Mouse (Mus musculus): ENCODE measurements at regions not wholly inside any gene's neighbourhood (a gene's known extent, or its start where the extent isn't known, plus 50 kb on each side); places are given as distances from the start of the nearest gene placed in this dataset.

DNA sequence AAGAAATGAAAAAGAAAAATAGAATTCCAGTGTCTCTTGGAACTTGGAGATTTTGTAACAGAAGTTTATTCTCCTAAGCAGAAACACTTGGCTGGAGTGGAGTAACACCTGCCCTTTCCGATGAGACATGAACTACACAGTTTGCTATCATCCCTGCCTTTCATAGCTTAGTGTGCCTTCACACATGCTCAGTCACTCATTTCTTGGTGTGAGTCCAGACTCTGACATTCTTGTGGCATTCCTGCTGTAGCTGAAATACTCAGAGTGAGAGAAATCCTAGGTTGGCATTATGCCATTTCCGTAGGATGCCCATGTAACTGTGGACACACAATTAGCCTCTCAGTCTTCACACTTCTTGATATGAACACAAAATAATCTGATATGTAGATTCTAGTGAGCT is 318.2 kb downstream of the Gsdmc2 start:
- no peak for ATAC-seq (ENCODE audit: low read depth)
- no peak overlapping the region for H3K4me3 ChIP-seq (ENCODE audit: low read length)
- WGBS = 41% methylated on average over 2 of the region's 2 CpGs
- H3K27me3 ChIP-seq (ENCODE audit: control insufficient read depth, insufficient read depth, low read depth, low read length) = no peaks in the 10 kb centered on the region
- H3K9ac ChIP-seq (ENCODE audit: low read length) = no peak overlapping the region
- no peak overlapping the region for H3K4me2 ChIP-seq (ENCODE audit: low read depth, low read length)
- H3K9me3 ChIP-seq (ENCODE audit: control insufficient read depth, low read length) = no peaks in the 10 kb centered on the region
- no peak overlapping the region for H3K27ac ChIP-seq (ENCODE audit: low read length)
- no peaks in the 10 kb centered on the region for H3K36me3 ChIP-seq (ENCODE audit: control insufficient read depth, insufficient read depth, low read length)
- H3K4me1 ChIP-seq (replicated peaks; ENCODE audit: control insufficient read depth, insufficient read depth, low read length) = no peaks in the 10 kb centered on the region

DNA sequence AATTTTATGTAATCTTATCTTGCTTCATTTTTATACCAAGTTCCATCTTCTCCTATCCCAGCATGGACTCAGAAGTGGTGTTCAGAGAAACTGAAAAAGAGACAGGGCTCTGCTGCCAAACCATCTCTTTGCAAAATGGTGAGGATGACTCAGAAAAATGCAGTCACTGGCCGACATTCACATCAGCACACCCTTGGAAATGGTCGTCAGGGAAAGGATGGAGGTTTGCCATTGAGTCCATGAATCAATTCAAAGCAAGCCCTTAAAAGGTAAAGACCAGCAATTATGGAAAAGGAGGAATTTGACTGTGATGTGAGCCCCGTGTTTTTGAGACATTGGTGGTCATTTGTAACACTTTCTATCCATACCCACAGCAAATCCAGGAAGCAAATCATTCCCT is 327.7 kb downstream of the Gsdmc2 start:
- 42% methylated on average over 3 of the region's 3 CpGs for WGBS

DNA sequence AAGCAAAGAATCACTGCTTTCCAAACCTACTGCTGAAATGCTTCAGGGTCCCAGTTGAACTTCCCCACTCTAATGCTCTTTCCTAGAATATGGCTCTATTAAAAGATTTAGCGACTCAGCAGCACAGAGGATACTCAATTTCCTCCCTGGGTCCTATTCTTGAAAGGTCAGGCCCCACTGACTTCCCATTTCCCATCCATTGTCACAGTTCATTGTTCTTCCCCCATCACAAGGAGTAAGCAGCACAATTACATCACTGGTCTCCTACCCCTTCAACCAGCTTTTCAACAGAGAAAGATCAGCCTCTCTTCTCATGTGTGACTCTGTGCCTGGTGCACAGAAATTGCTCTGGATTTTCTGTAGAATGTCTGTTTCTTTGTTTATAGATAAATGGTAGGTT is 344.5 kb downstream of the Gsdmc2 start:
- WGBS = 84% methylated on average over 1 of the region's 1 CpGs
- Histone ChIP-seq H3K4me2 (ENCODE audit: low read depth, low read length) (no peak overlapping the region), H3K4me1 (replicated peaks; ENCODE audit: control insufficient read depth, insufficient read depth, low read length) (no peaks in the 10 kb centered on the region), H3K36me3 (ENCODE audit: control insufficient read depth, insufficient read depth, low read length) (no peaks in the 10 kb centered on the region), H3K9ac (ENCODE audit: low read length) (no peak overlapping the region), H3K27ac (ENCODE audit: low read length) (no peak overlapping the region), H3K4me3 (ENCODE audit: low read length) (no peak overlapping the region), H3K27me3 (ENCODE audit: control insufficient read depth, insufficient read depth, low read depth, low read length) (no peaks in the 10 kb centered on the region), H3K9me3 (ENCODE audit: control insufficient read depth, low read length) (no peaks in the 10 kb centered on the region)
- ATAC-seq (ENCODE audit: low read depth) = no peak

More for the DNA sequence above, 327.7 kb downstream of the Gsdmc2 start:
- H3K36me3 ChIP-seq (ENCODE audit: control insufficient read depth, insufficient read depth, low read length) = no peaks in the 10 kb centered on the region
- no peak overlapping the region for H3K9ac ChIP-seq (ENCODE audit: low read length)
- H3K4me1 ChIP-seq (replicated peaks; ENCODE audit: control insufficient read depth, insufficient read depth, low read length) = no peaks in the 10 kb centered on the region
- no peak overlapping the region for H3K27ac ChIP-seq (ENCODE audit: low read length)
- ATAC-seq (ENCODE audit: low read depth) = no peak
- H3K4me2 ChIP-seq (ENCODE audit: low read depth, low read length) = no peak overlapping the region
- no peaks in the 10 kb centered on the region for H3K27me3 ChIP-seq (ENCODE audit: control insufficient read depth, insufficient read depth, low read depth, low read length)
- H3K4me3 ChIP-seq (ENCODE audit: low read length) = no peak overlapping the region
- no peaks in the 10 kb centered on the region for H3K9me3 ChIP-seq (ENCODE audit: control insufficient read depth, low read length)

DNA sequence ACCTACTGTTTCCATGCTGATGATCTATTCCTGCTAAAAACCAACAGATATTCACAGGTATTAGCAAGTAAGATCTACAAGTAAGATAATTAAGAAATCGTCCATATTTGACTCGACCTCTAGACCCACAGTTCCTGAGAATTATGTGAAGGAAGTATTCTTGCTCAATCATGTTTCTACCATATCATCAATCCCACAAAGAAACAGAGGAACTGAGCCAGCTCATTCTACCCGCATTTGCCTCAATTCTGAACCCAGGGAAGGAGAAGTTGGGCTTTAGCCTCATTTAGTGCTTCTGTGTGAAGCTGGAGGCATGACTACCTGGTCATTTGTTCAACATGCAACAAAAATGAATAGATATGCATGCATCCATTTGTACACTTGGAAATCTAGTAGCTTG is 346.5 kb downstream of the Gsdmc2 start:
- WGBS = 78% methylated on average over 3 of the region's 3 CpGs
- H3K4me3 ChIP-seq (ENCODE audit: low read length) = no peak overlapping the region
- no peak for ATAC-seq (ENCODE audit: low read depth)

GRCm38 (mm10) chr15:63497207-63497606 is 347.8 kb downstream of the Gsdmc2 start:
- no peak for ATAC-seq (ENCODE audit: low read depth)
- 85% methylated on average over 3 of the region's 3 CpGs for WGBS

More for the DNA sequence above, 346.5 kb downstream of the Gsdmc2 start:
- H3K4me2 ChIP-seq (ENCODE audit: low read depth, low read length) = no peak overlapping the region
- H3K36me3 ChIP-seq (ENCODE audit: control insufficient read depth, insufficient read depth, low read length) = no peaks in the 10 kb centered on the region
- no peaks in the 10 kb centered on the region for H3K27me3 ChIP-seq (ENCODE audit: control insufficient read depth, insufficient read depth, low read depth, low read length)
- no peaks in the 10 kb centered on the region for H3K4me1 ChIP-seq (replicated peaks; ENCODE audit: control insufficient read depth, insufficient read depth, low read length)
- H3K9ac ChIP-seq (ENCODE audit: low read length) = no peak overlapping the region
- no peaks in the 10 kb centered on the region for H3K9me3 ChIP-seq (ENCODE audit: control insufficient read depth, low read length)
- H3K27ac ChIP-seq (ENCODE audit: low read length) = no peak overlapping the region

DNA sequence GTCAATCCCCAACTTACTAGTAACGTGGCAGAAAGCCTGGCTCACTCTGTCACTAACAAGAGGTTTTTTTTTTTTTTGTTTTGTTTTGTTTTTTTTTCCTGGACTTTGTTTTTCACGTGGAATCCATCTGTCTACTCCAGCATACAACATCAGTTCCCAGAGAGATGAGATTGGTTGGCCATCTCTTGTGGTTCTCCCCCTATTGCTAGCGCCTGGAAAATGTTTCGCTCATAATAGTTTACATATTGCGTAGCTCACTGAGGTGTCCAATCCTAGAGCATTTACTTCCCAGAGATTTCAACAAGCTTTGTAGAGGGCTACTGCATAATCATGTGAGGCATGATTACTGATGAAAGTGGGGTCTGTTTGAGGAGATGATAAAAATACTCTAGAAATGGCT is 360.1 kb downstream of the Gsdmc2 start:
- Histone ChIP-seq H3K9me3 (ENCODE audit: control insufficient read depth, low read length) (no peaks in the 10 kb centered on the region), H3K4me1 (replicated peaks; ENCODE audit: control insufficient read depth, insufficient read depth, low read length) (peaks cover 8% of the 10 kb centered on the region), H3K27ac (ENCODE audit: low read length) (peak overlapping the region; percentile 55; the same call in 1 of the 2 replicates), H3K9ac (ENCODE audit: low read length) (no peak overlapping the region), H3K36me3 (ENCODE audit: control insufficient read depth, insufficient read depth, low read length) (no peaks in the 10 kb centered on the region), H3K27me3 (ENCODE audit: control insufficient read depth, insufficient read depth, low read depth, low read length) (no peaks in the 10 kb centered on the region), H3K4me2 (ENCODE audit: low read depth, low read length) (no peak overlapping the region), H3K4me3 (ENCODE audit: low read length) (no peak overlapping the region)
- WGBS = 40% methylated on average over 5 of the region's 5 CpGs
- ATAC-seq (ENCODE audit: low read depth) = peak; percentile 64; the same call in 1 of the 2 replicates

More at GRCm38 (mm10) chr15:63497207-63497606, 347.8 kb downstream of the Gsdmc2 start:
- H3K27me3 ChIP-seq (ENCODE audit: control insufficient read depth, insufficient read depth, low read depth, low read length) = no peaks in the 10 kb centered on the region
- no peak overlapping the region for H3K9ac ChIP-seq (ENCODE audit: low read length)
- H3K4me2 ChIP-seq (ENCODE audit: low read depth, low read length) = no peak overlapping the region
- H3K4me1 ChIP-seq (replicated peaks; ENCODE audit: control insufficient read depth, insufficient read depth, low read length) = no peaks in the 10 kb centered on the region
- H3K36me3 ChIP-seq (ENCODE audit: control insufficient read depth, insufficient read depth, low read length) = no peaks in the 10 kb centered on the region
- H3K4me3 ChIP-seq (ENCODE audit: low read length) = no peak overlapping the region
- H3K27ac ChIP-seq (ENCODE audit: low read length) = no peak overlapping the region
- no peaks in the 10 kb centered on the region for H3K9me3 ChIP-seq (ENCODE audit: control insufficient read depth, low read length)

DNA sequence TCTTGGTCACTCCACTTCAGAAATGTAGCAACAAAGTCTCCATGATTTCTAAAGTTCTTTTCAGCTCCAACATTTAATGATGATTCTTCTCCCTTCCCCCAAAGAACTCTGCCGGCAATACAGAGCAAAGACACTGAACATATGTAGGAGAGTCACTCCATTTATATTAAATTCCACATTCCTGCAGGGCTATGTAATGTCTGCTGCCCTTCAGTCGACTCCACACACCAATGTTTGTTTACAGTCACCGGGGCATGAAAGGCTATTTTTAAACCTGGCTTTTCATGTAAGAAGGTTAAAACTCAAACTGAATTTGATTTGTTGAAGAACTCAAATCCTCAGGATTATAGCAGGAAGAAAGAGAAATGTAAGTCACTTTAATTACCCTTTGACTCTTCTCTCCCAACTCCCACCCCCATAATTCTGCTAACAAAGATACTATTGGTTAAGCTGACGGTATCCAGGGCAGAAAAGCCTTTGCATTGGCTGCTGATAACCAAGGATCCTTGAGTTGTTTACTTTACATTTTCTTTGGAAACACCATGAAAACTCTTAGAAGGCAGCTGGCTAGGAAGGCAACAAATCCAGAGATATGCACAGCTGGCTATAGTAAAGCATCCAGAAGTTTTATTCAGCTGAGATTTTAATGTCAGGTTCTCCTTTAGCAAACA is 360.6 kb downstream of the Gsdmc2 start:
- peak overlapping the region; percentile 55; the same call in 1 of the 2 replicates for H3K27ac ChIP-seq (ENCODE audit: low read length)
- WGBS = 3% methylated on average over 4 of the region's 4 CpGs

DNA sequence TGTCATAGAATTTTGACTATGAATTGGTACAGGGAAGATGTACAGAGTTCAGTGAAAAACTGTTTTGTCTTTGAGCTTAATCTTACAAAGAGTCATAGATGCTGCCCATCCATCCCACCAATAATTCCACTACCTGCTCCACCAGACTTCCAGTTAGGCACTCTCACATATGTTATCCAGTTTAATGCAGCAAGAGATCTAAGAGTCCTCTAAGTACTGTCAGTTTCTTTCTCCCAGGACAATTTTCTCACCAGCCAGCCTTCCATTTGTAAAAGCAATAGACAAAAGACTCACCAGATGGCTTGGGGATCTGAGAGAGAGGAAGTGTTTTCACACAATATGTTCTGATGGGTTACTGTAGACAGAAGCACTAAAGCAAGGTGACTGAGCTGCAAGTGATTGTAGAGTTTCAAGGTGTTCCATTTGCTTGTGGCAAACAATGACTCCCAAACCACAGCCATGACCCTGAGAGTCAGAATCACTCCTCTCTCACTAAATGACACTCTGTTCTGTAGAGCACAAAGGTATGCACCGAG is 365.6 kb downstream of the Gsdmc2 start:
- Histone ChIP-seq H3K4me1 (replicated peaks; ENCODE audit: control insufficient read depth, insufficient read depth, low read length) (peaks cover 5% of the 10 kb centered on the region), H3K27me3 (ENCODE audit: control insufficient read depth, insufficient read depth, low read depth, low read length) (no peaks in the 10 kb centered on the region), H3K4me2 (ENCODE audit: low read depth, low read length) (no peak overlapping the region), H3K36me3 (ENCODE audit: control insufficient read depth, insufficient read depth, low read length) (no peaks in the 10 kb centered on the region), H3K9me3 (ENCODE audit: control insufficient read depth, low read length) (no peaks in the 10 kb centered on the region), H3K9ac (ENCODE audit: low read length) (no peak overlapping the region), H3K4me3 (ENCODE audit: low read length) (no peak overlapping the region), H3K27ac (ENCODE audit: low read length) (no peak overlapping the region)
- WGBS = 31% methylated on average over 1 of the region's 1 CpGs
- ATAC-seq (ENCODE audit: low read depth) = no peak

More for the DNA sequence above, 360.6 kb downstream of the Gsdmc2 start:
- Histone ChIP-seq H3K9ac (ENCODE audit: low read length) (no peak overlapping the region), H3K9me3 (ENCODE audit: control insufficient read depth, low read length) (no peaks in the 10 kb centered on the region), H3K4me1 (replicated peaks; ENCODE audit: control insufficient read depth, insufficient read depth, low read length) (peaks cover 8% of the 10 kb centered on the region), H3K4me3 (ENCODE audit: low read length) (no peak overlapping the region), H3K4me2 (ENCODE audit: low read depth, low read length) (peak overlapping the region; percentile 26; the same call in 1 of the 2 replicates), H3K27me3 (ENCODE audit: control insufficient read depth, insufficient read depth, low read depth, low read length) (no peaks in the 10 kb centered on the region), H3K36me3 (ENCODE audit: control insufficient read depth, insufficient read depth, low read length) (no peaks in the 10 kb centered on the region)
- ATAC-seq (ENCODE audit: low read depth) = peak; percentile 90

- H3K4me1 ChIP-seq (replicated peaks; ENCODE audit: control insufficient read depth, insufficient read depth, low read length) = no peaks in the 10 kb centered on the region
- H3K36me3 ChIP-seq (ENCODE audit: control insufficient read depth, insufficient read depth, low read length) = no peaks in the 10 kb centered on the region
- no peak overlapping the region for H3K9ac ChIP-seq (ENCODE audit: low read length)
- no peak overlapping the region for H3K27ac ChIP-seq (ENCODE audit: low read length)
- no peaks in the 10 kb centered on the region for H3K9me3 ChIP-seq (ENCODE audit: control insufficient read depth, low read length)
- ATAC-seq (ENCODE audit: low read depth) = no peak
- 57% methylated on average over 1 of the region's 1 CpGs for WGBS
- H3K4me3 ChIP-seq (ENCODE audit: low read length) = no peak overlapping the region
- no peaks in the 10 kb centered on the region for H3K27me3 ChIP-seq (ENCODE audit: control insufficient read depth, insufficient read depth, low read depth, low read length)
- no peak overlapping the region for H3K4me2 ChIP-seq (ENCODE audit: low read depth, low read length)
These were observed 378.1 kb downstream of the Gsdmc2 start for GRCm38 (mm10) chr15:63466916-63467315.

Data from lung, embryonic 16.5 days (tissue).